Comparison of ENCODE assay signal across 8 mouse cellular contexts in the genomic region with DNA sequence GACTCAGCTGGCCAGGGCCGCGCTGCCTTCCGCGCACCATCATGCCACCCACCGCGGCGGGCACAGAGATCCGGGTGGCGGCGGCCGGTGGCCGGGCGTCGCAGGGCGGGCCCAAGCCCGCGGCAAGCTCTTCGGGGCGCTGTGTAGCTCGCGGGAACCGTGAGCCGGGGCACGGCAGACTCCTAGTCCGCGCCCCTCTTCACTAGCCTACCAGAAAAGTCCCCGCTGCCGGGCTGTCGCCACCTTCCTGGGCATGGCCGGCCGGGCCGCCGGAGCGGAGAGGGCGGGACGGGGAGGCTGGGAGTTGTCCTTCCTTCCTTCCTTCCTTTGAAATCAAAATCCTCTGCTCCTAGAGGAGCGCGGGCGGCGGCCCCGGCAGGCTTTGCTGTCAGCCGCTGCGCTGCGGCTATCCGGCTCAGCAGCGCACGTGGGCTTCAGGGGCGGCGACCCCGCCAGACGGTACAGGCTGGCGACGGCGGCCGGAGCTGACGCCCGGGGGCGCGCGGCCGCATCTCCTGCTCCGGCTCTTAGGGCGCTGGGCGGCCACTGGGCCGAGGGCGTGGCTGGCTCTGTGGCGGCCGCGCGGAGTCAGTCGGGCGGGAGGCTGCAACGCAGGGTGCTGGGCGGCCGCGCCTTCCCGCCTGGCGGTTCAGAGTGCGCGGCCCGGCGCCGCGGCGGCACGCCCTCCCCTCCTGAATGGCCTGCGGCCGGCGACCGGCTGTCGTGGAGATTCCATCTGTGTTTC. TPM values are rescaled to one million over a fixed set of nuclear protein-coding genes. Genes with fewer than 3 reads are reported as not detected.
DNase-seq lines count a peak whose midpoint lies in the region; ATAC-seq and TF ChIP-seq lines count a peak whose summit lies in the region.

No protein-coding gene starts in this region.

- DNase-seq in ES-CJ7 (ENCODE audit: low read depth, low spot score) = peak; percentile 42
- peak; percentile 44 to 46 for DNase-seq in layer of hippocampus, postnatal 14 days (ENCODE audit: low spot score in 2 of 2)
- peak; percentile 86 for DNase-seq in lung, postnatal 36 days
- peak; percentile 79 for DNase-seq in retina, embryonic 14.5 days (ENCODE audit: low spot score)
- peak; percentile 65 for DNase-seq in thymus, postnatal 4 days

- TF ChIP-seq CTCF in bone marrow macrophage, adult 2 months (IDR thresholded peaks at IDR 0.05; ENCODE audit: low read depth, low read length) = no peak

- peak overlapping the region; percentile 84 for H3K27ac ChIP-seq in bone marrow macrophage, adult 2 months (ENCODE audit: insufficient read depth, low read depth, low read length)

- peak overlapping the region; percentile 61 for H3K4me3 ChIP-seq in bone marrow macrophage, adult 2 months (ENCODE audit: insufficient read depth, low read length)

- peaks cover 31% of the 10 kb centered on the region for H3K4me1 ChIP-seq in bone marrow macrophage, adult 2 months (ENCODE audit: control insufficient read depth, insufficient read depth, low read length)

- peak; percentile 40 for ATAC-seq in frontal cortex, adult (ENCODE audit: low TSS enrichment)
- ATAC-seq in hematopoietic stem cell, adult 5-6 weeks (replicated peaks in 1 of 2; ENCODE audit: insufficient read depth in 1 of 2, low FRiP score in 2 of 2, low TSS enrichment in 1 of 2, low read depth in 1 of 2, poor library complexity in 2 of 2, severe bottlenecking in 2 of 2) = peak; percentile 10 to 31

- no peak for TF ChIP-seq POLR2A in bone marrow macrophage, adult 2 months (IDR thresholded peaks at IDR 0.05; ENCODE audit: borderline replicate concordance, low read depth, low read length)

RNA-seq across cellular contexts. Expression of a gene that starts 0.7 kb away (rescaled TPM):
- 11.8 and 12.0 TPM in 2 replicates for polyA plus RNA-seq in bone marrow macrophage, adult 2 months (2012; ENCODE audit: insufficient read depth, insufficient read length, missing spikeins)
- 5.8 and 7.5 TPM in 2 replicates for total RNA-seq in hematopoietic stem cell, adult 5-6 weeks (2017)
- total RNA-seq in layer of hippocampus, postnatal 14 days (2021) = 10 to 100 TPM; 16.7 to 17.4 TPM

RNA-seq across cellular contexts. Expression of a gene that starts 0.8 kb away (rescaled TPM):
- 39.7 and 40.5 TPM in 2 replicates for polyA plus RNA-seq in bone marrow macrophage, adult 2 months (2012; ENCODE audit: insufficient read depth, insufficient read length, missing spikeins)
- 51.6 and 63.2 TPM in 2 replicates for total RNA-seq in hematopoietic stem cell, adult 5-6 weeks (2017)
- 10 to 100 TPM; 45.3 to 64.1 TPM for total RNA-seq in layer of hippocampus, postnatal 14 days (2021)

Comparison
In these comparisons a context has a peak if more than half of its experiments do, and no peak if none do; other contexts are left out.
1. Peak in every context shown above with its lines: DNase-seq, ATAC-seq, H3K4me3 ChIP-seq and H3K27ac ChIP-seq.